Mouse (Mus musculus) lung, postnatal 0 days (tissue): Measurements from ENCODE around the gene Ctxn1.

Experiments
- CTCF ChIP-seq: IDR thresholded peaks from 2 replicates; pipeline ENCODE4 v1.5.1; 2016; ENCODE audit warnings: antibody characterized with exemption, mild to moderate bottlenecking
- EP300 ChIP-seq: IDR thresholded peaks from 2 replicates; pipeline ENCODE4 v1.6.1; 2016; ENCODE audit warnings: antibody characterized with exemption, mild to moderate bottlenecking, control low read depth

DNA sequence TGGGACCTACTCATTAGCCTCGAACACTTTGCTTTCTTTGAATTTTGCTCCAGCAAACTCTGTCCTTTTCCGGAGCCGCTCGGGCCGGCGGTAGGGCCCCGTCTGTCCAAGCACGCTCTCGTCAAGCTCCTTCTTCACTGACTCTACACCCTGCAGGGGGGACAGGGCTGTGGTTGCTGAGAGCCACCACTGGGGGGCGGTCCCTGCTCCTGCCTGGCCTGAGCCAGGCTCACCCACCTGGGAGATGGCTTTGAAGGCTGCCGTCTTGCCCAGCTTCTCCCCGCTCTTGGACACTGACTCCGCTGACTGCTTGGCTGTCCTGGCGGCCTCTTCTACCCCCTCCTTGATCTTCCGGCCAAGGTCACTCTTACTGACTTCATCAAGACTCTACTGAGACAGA, 8.6 kb upstream of the Ctxn1 start:
- TF ChIP-seq EP300: no peak
- peak; percentile 56 for TF ChIP-seq CTCF
